Mouse (Mus musculus) CH12.LX (cell line): ENCODE results near the gene Pde4d. TPM values are rescaled to one million over a fixed set of nuclear protein-coding genes. Genes with fewer than 3 reads are reported as not detected.

Experiments
- DNase-seq: peaks from one replicate; pipeline ENCODE4 v3.0.0-alpha.2; 2013; ENCODE audit errors: extremely low read depth
- H3K27ac ChIP-seq: 2 replicates; pipeline ENCODE4 v1.5.1; 2012; ENCODE audit warnings: low read depth, mild to moderate bottlenecking, control low read depth, moderate library complexity; ENCODE audit not compliant: insufficient read depth
- H3K27me3 ChIP-seq: replicated peaks from 2 replicates; pipeline ENCODE3; 2012; ENCODE audit warnings: inconsistent platforms
- H3K36me3 ChIP-seq, 2 experiments: replicated peaks in 1 of 2; 2 replicates each; pipeline versions ENCODE3 to v1.6.1; 2012; ENCODE audit warnings: inconsistent platforms in 1 of 2, low read length in 1 of 2, mild to moderate bottlenecking in 1 of 2, mixed read lengths in 1 of 2, moderate library complexity in 1 of 2; ENCODE audit not compliant: control insufficient read depth in 1 of 2, insufficient read depth in 1 of 2
- H3K4me1 ChIP-seq, 2 experiments: 2 replicates each; pipeline ENCODE4 v1.6.1; 2012; ENCODE audit warnings: inconsistent platforms in 1 of 2, moderate library complexity in 1 of 2; ENCODE audit not compliant: insufficient read depth in 2 of 2, control insufficient read depth in 1 of 2
- H3K4me2 ChIP-seq: 2 replicates; pipeline ENCODE4 v1.6.1; 2012; ENCODE audit warnings: low read depth, mild to moderate bottlenecking, control low read depth; ENCODE audit not compliant: poor library complexity, insufficient read depth, severe bottlenecking
- H3K4me3 ChIP-seq, 3 experiments: fragments of 150-350 bp in 1 of 3; sonication (generic) in 1 of 3; replicated peaks in 1 of 3; 2 replicates each; pipeline versions ENCODE3 to v1.5.1; 2011 to 2012; ENCODE audit warnings: low read depth in 2 of 3, low read length in 2 of 3, mild to moderate bottlenecking in 2 of 3, moderate library complexity in 2 of 3, control low read depth in 1 of 3, improper control_type of control experiment in 1 of 3, inconsistent platforms in 1 of 3, mixed read lengths in 1 of 3; ENCODE audit not compliant: poor library complexity in 1 of 3
- H3K79me2 ChIP-seq: replicated peaks from 2 replicates; pipeline ENCODE4 v1.6.1; 2012; ENCODE audit warnings: mild to moderate bottlenecking, moderate library complexity; ENCODE audit not compliant: control insufficient read depth, poor library complexity, insufficient read depth, severe bottlenecking; ENCODE audit errors: extremely low read depth
- H3K9ac ChIP-seq: 2 replicates; pipeline ENCODE4 v1.6.1; 2012; ENCODE audit warnings: low read depth, mild to moderate bottlenecking, control low read depth, moderate library complexity; ENCODE audit not compliant: insufficient read depth
- H3K9me3 ChIP-seq: replicated peaks from 2 replicates; pipeline ENCODE3; 2012; ENCODE audit warnings: low read length, inconsistent platforms, mixed read lengths
- CHD1 ChIP-seq: IDR thresholded peaks from 2 replicates; pipeline ENCODE4 v1.6.1; 2012; ENCODE audit warnings: low read depth, low read length, improper control_type of control experiment, inconsistent platforms
- CHD2 ChIP-seq: IDR thresholded peaks from 2 replicates; pipeline ENCODE4 v1.6.1; 2011; ENCODE audit warnings: low read length, improper control_type of control experiment
- CTCF ChIP-seq, 2 experiments: IDR thresholded peaks in 1 of 2; conservative IDR thresholded peaks in 1 of 2; 2 replicates each; pipeline ENCODE4 v1.5.1; 2011 to 2012; ENCODE audit warnings: low read depth in 2 of 2, low read length in 2 of 2, improper control_type of control experiment in 1 of 2, inconsistent platforms in 1 of 2, mild to moderate bottlenecking in 1 of 2, moderate library complexity in 1 of 2
- EP300 ChIP-seq: IDR thresholded peaks from 2 replicates; pipeline ENCODE4 v1.6.1; 2011; ENCODE audit warnings: low read length, improper control_type of control experiment
- ETS1 ChIP-seq: conservative IDR thresholded peaks from 2 replicates; pipeline ENCODE4 v1.6.1; 2012; ENCODE audit warnings: low read depth, mild to moderate bottlenecking, inconsistent platforms, low read length, improper control_type of control experiment, moderate library complexity
- GABPA ChIP-seq: IDR thresholded peaks from 2 replicates; pipeline ENCODE4 v1.6.1; 2012; ENCODE audit warnings: low read depth, low read length, improper control_type of control experiment, inconsistent platforms; ENCODE audit not compliant: insufficient replicate concordance
- HCFC1 ChIP-seq: IDR thresholded peaks from 2 replicates; pipeline ENCODE4 v1.6.1; 2012; ENCODE audit warnings: low read depth, mild to moderate bottlenecking, inconsistent platforms, low read length, improper control_type of control experiment
- JUN ChIP-seq: IDR thresholded peaks from 2 replicates; pipeline ENCODE4 v1.6.1; 2011; ENCODE audit warnings: low read depth, mild to moderate bottlenecking, low read length, improper control_type of control experiment, moderate library complexity; ENCODE audit not compliant: insufficient read depth
- JUND ChIP-seq: conservative IDR thresholded peaks from 2 replicates; pipeline ENCODE4 v1.6.1; 2011; ENCODE audit warnings: low read depth, low read length, improper control_type of control experiment
- MAX ChIP-seq: IDR thresholded peaks from 2 replicates; pipeline ENCODE4 v1.6.1; 2011; ENCODE audit warnings: low read length, improper control_type of control experiment
- MAZ ChIP-seq: IDR thresholded peaks from 2 replicates; pipeline ENCODE4 v1.6.1; 2012; ENCODE audit warnings: low read depth, mild to moderate bottlenecking, inconsistent platforms, low read length, improper control_type of control experiment, moderate library complexity
- MEF2A ChIP-seq: IDR thresholded peaks from 2 replicates; pipeline ENCODE4 v1.6.1; 2014; ENCODE audit warnings: low read depth, mild to moderate bottlenecking, inconsistent platforms, low read length, improper control_type of control experiment, borderline replicate concordance
- MYC ChIP-seq: IDR thresholded peaks from 2 replicates; pipeline ENCODE4 v1.6.1; 2011; ENCODE audit warnings: low read depth, mild to moderate bottlenecking, improper control_type of control experiment, low read length
- NELFE ChIP-seq: IDR thresholded peaks from 2 replicates; pipeline ENCODE4 v1.6.1; 2011; ENCODE audit warnings: low read depth, low read length, improper control_type of control experiment
- POLR2A ChIP-seq: IDR thresholded peaks from 2 replicates; pipeline ENCODE4 v1.6.1; 2011; ENCODE audit warnings: low read depth, mild to moderate bottlenecking, improper control_type of control experiment, low read length
- POLR2AphosphoS2 ChIP-seq: IDR thresholded peaks from 2 replicates; pipeline ENCODE4 v1.6.1; 2011; ENCODE audit warnings: low read depth, low read length, improper control_type of control experiment
- RAD21 ChIP-seq: IDR thresholded peaks from 2 replicates; pipeline ENCODE4 v1.6.1; 2011; ENCODE audit warnings: low read depth, mild to moderate bottlenecking, low read length, improper control_type of control experiment, moderate library complexity
- RCOR1 ChIP-seq: conservative IDR thresholded peaks from 2 replicates; pipeline ENCODE4 v1.6.1; 2012; ENCODE audit warnings: low read depth, mild to moderate bottlenecking, inconsistent platforms, low read length, improper control_type of control experiment
- SIN3A ChIP-seq: IDR thresholded peaks from 2 replicates; pipeline ENCODE4 v1.6.1; 2012; ENCODE audit warnings: low read length, improper control_type of control experiment, inconsistent platforms
- USF2 ChIP-seq: conservative IDR thresholded peaks from 2 replicates; pipeline ENCODE4 v1.6.1; 2011; ENCODE audit warnings: low read depth, low read length, improper control_type of control experiment
- ZMIZ1 ChIP-seq: IDR thresholded peaks from 2 replicates; pipeline ENCODE4 v1.6.1; 2012; ENCODE audit warnings: low read depth, mild to moderate bottlenecking, inconsistent platforms, low read length, improper control_type of control experiment
- ZNF384 ChIP-seq: IDR thresholded peaks from 2 replicates; pipeline ENCODE4 v1.6.1; 2012; ENCODE audit warnings: low read depth, low read length, improper control_type of control experiment, inconsistent platforms
- dilution Hi-C: fragments of 300-500 bp; cut with MboI; formaldehyde crosslinking; loops from 2 replicates; pipeline ENCODE4 v1.14.3; 2020; ENCODE audit warnings: low sequenced_read_pairs; ENCODE audit not compliant: extremely low pct_unique_long_range_greater_than_20kb, extremely low pct_ligation_motif_present
- in situ Hi-C: fragments of 300-500 bp; cut with MboI; formaldehyde crosslinking; loops from 3 replicates; pipeline ENCODE4 v1.14.3; 2019; ENCODE audit warnings: low sequenced_read_pairs, low pct_ligation_motif_present, low pct_unique_long_range_greater_than_20kb, mixed read lengths
- polyA plus RNA-seq: library from polyadenylated mRNA; unstranded; fragments of >175 nt; gene quantifications from 2 replicates; pipeline ENCODE4 v1.2.1, GENCODE M21; 2012; ENCODE audit warnings: low read depth; ENCODE audit not compliant: insufficient read length
- total RNA-seq, 2 experiments: library from RNA; depleted of rRNA; stranded (reverse); fragments of 300-350 nt in 1 of 2; fragments of >200 nt in 1 of 2; gene quantifications; 2 replicates each; pipeline ENCODE4 v1.2.3; 2012 to 2014

Pde4d gene
- total and polyA plus RNA-seq, 3 experiments, result not detected

- Histone ChIP-seq H3K27me3 (no peaks in the 10 kb centered on the region), H3K79me2 (no peaks in the 10 kb centered on the region), H3K9ac (no peak overlapping the region), H3K4me1 (no peaks in the 10 kb centered on the region), H3K4me2 (no peak overlapping the region), H3K36me3 (no peaks in the 10 kb centered on the region), H3K27ac (no peak overlapping the region), H3K4me3 (no peak overlapping the region), H3K9me3 (peaks cover 46% of the 10 kb centered on the region)
- in situ Hi-C loops, result no loop called here
- dilution Hi-C loops, result no loop called here
- no peak for TF ChIP-seq RAD21
- TF ChIP-seq NELFE, result no peak
- TF ChIP-seq MAZ, result no peak
- no peak for TF ChIP-seq HCFC1
- TF ChIP-seq ZMIZ1, result no peak
- no peak for DNase-seq
Observed at GRCm38 (mm10) chr13:109592192-109592797, 1142.5 kb downstream of the Pde4d start.

DNA sequence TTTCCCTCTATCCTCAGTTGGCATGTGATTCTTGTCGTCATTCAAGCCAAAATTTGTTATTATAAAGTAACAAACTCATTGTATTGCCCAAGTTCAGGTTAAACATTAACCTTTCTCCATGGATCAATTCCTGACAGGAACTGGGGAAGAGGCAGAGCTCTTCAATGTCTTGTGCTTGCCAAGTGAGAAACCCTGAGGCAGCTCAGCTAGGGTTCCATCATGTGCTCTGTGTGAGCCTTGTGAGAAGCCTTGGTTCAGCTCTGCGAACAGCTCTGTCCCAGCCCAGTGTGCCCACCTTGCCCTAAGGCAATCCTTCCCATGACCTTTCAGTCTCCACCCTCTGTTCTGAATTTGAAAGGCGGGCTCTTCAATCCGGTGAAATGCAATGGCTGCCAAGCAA is 1150.0 kb downstream of the Pde4d start:
- TF ChIP-seq MAZ, result no peak
- no peak for TF ChIP-seq MAX
- TF ChIP-seq, all 38 proteins: peak for 0
- Histone ChIP-seq H3K79me2 (no peaks in the 10 kb centered on the region), H3K36me3 (no peaks in the 10 kb centered on the region), H3K27me3 (no peaks in the 10 kb centered on the region), H3K9me3 (peaks cover 55% of the 10 kb centered on the region), H3K4me3 (no peak overlapping the region), H3K27ac (no peak overlapping the region), H3K9ac (no peak overlapping the region), H3K4me2 (no peak overlapping the region), H3K4me1 (no peaks in the 10 kb centered on the region)
- dilution Hi-C loops (no loop called here), in situ Hi-C loops (no loop called here)
- no peak for DNase-seq

DNA sequence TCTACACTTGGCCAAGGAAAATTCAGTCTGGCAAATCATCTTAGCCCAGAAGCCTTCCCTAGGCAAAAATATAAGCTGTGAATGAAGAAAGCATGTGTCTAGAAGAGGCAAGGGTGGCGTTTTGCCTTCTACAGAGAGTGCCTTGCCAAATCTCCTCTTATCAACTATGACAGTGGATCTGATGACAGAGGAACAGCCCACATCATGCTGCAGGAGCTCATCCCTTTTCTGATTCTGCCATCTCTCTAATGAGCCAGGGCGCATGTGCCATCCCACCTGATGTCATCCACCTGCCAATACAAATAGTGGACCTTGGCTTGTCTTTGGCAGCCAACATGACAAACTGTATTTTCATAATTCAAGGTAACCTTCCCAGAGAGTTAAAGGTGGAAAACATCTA is 1154.3 kb downstream of the Pde4d start:
- dilution Hi-C loops, result no loop called here
- H3K4me1 ChIP-seq, result no peaks in the 10 kb centered on the region
- peaks cover 32% of the 10 kb centered on the region for H3K9me3 ChIP-seq
- H3K27ac ChIP-seq, result no peak overlapping the region
- no peaks in the 10 kb centered on the region for H3K36me3 ChIP-seq
- H3K9ac ChIP-seq, result no peak overlapping the region
- in situ Hi-C loops, result no loop called here
- TF ChIP-seq POLR2AphosphoS2 (no peak), EP300 (no peak), RCOR1 (no peak), USF2 (no peak), MYC (no peak), GABPA (no peak), JUND (no peak), MAX (no peak), RAD21 (no peak), ETS1 (no peak), CTCF (conservative IDR thresholded peaks at IDR 0.05 in 1 of 2, IDR thresholded peaks at IDR 0.05 in 1 of 2; ENCODE audit: low read depth in 2 of 2, low read length in 2 of 2) (no peak), MEF2A (no peak), CHD1 (no peak), ZNF384 (no peak), HCFC1 (no peak), CHD2 (no peak), POLR2A (no peak), SIN3A (no peak), JUN (no peak)
- no peak overlapping the region for H3K4me3 ChIP-seq
- no peak for DNase-seq
- H3K79me2 ChIP-seq, result no peaks in the 10 kb centered on the region
- H3K4me2 ChIP-seq, result no peak overlapping the region
- no peaks in the 10 kb centered on the region for H3K27me3 ChIP-seq
